Mouse (Mus musculus): Measurements from ENCODE around the gene Slc17a8.
"Not testable (repeated sequence)": the region's sequence is repeated elsewhere in the genome, so short reads cannot be mapped to it uniquely, and the experiment has no call there.

Gene Slc17a8

GRCm38 (mm10) chr10:89621129-89621528 lies at the start of gene Slc17a8:
Slc17a8 (minus strand) TSS chr10:89621253.
- no peak for DNase-seq

- DNase-seq: not testable (repeated sequence)
These were observed 49.3 kb upstream of the Slc17a8 start for GRCm38 (mm10) chr10:89670371-89670770.

DNA sequence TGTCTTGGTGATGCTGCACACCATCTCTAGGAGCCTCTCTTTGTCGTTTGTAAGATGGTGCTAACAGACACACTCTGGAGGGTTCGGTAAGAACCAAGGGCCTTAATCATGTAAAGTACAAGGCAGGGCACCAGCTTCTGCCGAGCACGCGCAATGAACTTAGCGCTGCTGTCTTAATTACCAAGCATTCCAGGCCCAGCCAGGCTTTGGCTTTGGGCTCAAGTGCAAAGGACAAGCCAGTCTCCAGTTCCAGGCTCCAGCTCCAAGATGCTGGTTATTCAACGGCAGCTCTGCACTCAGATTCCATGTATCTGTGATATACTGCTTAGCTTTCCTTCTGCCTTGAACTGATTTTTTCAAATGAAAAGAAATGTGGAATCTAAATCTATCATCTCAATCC lies 46.5 kb upstream of the Slc17a8 start:
- no peak for DNase-seq

- DNase-seq: no peak
These were observed 44.6 kb upstream of the Slc17a8 start for GRCm38 (mm10) chr10:89665679-89666078.

DNA sequence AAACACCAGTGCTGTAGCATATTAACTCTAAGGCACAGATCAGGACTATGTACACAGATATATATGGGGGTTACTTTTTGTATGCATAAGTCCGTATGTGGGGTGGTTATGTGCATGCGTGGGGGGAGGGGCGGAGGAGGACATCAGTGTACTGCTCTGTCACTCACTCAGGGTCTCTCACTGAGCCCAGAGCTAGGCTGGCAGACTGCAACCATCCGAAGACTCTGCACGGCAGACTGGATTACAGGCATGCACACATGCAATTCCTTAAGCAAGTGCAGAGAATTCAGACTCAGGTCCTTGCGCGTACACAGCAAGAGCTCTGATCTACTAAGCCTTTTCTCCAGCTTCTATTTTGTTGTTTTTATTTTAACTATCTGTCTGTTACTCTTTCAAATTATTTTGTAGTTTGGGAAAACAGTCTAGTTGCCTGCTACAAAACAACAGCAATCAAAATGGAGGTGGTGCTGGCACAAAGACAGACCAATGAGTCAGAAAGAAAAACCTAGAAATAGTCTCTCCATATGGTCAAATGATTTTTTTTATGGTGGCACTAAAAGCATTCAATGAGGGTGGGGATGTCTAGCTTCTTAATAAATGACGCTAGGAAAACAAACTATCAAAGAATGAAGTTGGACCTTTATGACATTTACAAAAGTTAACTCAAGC lies 44.1 kb upstream of the Slc17a8 start:
- no peak for DNase-seq

DNA sequence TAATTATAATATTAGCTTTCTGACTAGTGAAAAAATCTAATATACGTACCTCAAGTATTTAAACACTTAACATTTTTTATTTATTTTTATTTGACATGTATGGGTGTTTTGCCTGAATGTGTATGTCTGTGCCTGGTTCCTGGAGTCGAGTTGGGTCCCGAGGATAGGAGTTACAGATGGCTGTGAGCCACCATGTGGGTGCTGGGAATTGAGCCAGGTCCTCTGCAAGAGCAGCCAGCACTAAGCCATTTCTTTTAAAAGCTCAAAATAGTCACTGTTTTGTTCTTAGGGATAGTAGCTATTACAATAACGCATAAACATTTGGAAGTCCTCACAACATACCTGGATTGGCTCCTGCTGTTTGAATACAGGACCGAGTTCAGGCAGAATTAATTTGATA lies 35.3 kb upstream of the Slc17a8 start:
- DNase-seq: no peak

DNA sequence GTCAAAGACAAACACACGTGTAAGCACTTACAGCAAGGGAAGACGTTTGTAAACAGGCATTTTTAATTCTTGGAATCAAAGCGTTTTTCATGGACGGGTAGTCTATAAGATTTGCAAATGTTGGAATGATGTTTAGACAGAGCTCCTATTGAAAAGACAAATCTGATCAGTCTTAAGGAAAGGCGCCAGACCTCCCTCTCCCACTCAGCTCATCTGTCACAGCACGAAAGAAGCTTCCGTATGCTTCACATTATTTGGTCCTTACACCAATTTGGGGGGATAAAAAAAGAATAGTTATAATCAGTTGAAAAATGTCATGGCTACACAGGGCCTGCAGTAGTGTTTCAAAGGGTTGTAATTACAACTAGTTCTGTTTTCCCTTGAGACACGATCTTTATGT lies 31.9 kb upstream of the Slc17a8 start:
- DNase-seq: no peak

GRCm38 (mm10) chr10:89651691-89652090 lies 30.6 kb upstream of the Slc17a8 start:
- DNase-seq: no peak

- no peak for DNase-seq
These were observed 25.9 kb upstream of the Slc17a8 start for GRCm38 (mm10) chr10:89646918-89647317.

GRCm38 (mm10) chr10:89637001-89637400 lies 15.9 kb upstream of the Slc17a8 start:
- DNase-seq: no peak

- no peak for DNase-seq
These were observed 14.0 kb upstream of the Slc17a8 start for GRCm38 (mm10) chr10:89635018-89635417.

- no peak for DNase-seq
These were observed 12.8 kb upstream of the Slc17a8 start for GRCm38 (mm10) chr10:89633736-89634426.

DNA sequence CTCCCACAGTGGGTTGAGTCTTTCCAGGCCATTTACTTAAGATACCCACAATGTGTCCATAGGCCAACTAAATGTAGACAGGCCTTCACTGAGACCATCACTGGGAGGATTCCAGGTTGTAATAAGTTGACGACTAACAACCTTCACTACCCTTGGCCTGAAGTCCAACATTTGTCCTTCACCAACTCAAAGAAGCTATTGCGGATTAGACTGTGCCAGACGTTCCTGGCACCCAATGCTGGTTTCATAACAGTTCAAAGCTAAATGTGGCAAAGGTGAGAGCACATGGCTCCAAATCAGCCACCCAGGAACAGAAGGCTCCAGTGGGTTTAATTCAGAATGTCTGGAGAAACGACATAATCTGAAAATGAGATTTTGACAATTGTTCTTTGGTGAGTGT lies 12.1 kb upstream of the Slc17a8 start:
- DNase-seq: no peak

GRCm38 (mm10) chr10:89631831-89632230 lies 10.8 kb upstream of the Slc17a8 start:
- DNase-seq: no peak

DNA sequence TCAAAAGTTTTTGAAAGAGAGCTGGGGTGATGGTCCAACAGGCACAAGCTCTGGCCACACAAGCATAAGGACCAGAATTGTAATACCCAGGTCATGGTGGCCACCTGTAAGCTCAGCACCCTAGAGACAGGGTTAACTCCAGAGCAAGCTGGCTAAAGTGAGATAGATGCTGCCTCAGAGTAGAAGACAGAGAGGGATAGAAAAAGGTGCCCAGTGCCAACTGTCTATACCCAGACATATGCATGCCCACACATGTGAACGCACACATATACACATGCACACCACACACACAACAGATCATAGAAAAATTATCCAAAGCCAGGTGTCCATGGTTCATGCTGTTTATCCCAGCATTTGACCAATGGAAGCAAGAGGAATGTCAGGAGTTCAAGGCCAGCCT lies 9.5 kb upstream of the Slc17a8 start:
- DNase-seq: no peak

- DNase-seq: peak; percentile 63
These were observed 9.0 kb upstream of the Slc17a8 start for GRCm38 (mm10) chr10:89630052-89630451.

- no peak for DNase-seq
These were observed 5.7 kb upstream of the Slc17a8 start for GRCm38 (mm10) chr10:89626714-89627113.

GRCm38 (mm10) chr10:89624196-89624595 lies 3.1 kb upstream of the Slc17a8 start:
- DNase-seq: no peak

DNA sequence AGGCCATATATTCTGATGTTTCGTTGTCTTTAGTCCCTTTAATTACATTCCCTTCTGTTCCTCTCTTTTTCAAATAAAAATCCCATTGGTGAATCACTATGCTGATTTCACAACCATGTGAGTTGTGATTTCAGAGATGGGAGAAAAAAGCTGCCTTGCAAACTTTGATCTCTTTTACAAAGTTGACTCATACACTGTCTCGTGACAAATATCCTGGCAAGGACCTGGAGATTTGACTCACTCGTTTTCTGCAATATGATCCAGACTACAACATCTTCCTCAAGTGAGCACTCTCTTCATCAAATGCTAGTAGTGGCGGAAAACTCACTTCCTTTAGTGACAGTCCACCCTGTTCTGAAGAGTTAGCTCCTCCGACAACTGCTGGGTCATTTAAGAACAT lies 21.7 kb downstream of the Slc17a8 start:
- no peak for DNase-seq

- DNase-seq: no peak
These were observed 23.8 kb downstream of the Slc17a8 start for GRCm38 (mm10) chr10:89597275-89597674.

DNA sequence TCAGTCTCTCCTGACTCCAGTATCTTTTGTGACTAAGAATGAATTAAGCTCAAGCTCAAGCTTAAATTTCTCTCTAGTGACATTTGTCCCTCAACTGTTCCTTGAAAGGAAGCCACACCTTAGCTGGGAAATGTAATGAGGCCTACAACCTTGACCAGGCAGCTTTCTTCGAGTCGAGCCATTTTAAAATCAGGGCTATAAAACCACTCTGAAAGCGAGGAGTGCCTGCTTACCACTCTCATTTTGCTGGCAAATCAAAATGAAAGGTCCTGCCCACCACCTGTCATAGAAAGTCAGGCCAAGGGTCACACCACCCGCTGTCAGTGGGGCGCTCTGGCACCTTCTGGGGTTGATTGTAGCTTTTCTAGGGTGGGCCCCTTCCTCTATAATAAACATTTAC lies 25.1 kb downstream of the Slc17a8 start:
- DNase-seq: no peak

DNA sequence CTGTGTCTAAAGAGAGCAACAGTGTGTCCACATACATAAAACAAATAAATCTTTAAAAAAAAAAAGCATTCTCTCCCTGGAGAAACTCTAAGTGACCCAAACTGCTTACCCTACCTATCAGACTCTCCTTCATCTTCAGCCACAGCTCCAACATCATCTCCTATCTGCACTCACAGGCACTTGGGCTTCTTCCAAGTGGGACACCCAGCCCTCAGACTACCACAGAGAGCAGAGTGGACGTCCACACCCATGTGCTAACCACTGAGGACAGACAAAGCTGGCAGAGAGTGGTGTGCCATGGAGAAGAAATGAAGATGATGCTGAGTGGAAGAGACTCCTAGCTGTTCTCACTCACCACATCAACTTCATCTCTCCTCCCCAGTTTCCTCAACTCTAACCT lies 25.5 kb downstream of the Slc17a8 start:
- no peak for DNase-seq

- DNase-seq: no peak
These were observed 26.7 kb downstream of the Slc17a8 start for GRCm38 (mm10) chr10:89594309-89594708.

GRCm38 (mm10) chr10:89592797-89593196 lies 28.3 kb downstream of the Slc17a8 start:
- no peak for DNase-seq

- DNase-seq: no peak
These were observed 31.2 kb downstream of the Slc17a8 start for GRCm38 (mm10) chr10:89589877-89590276.
